Mouse (Mus musculus) cerebellum, adult 2 months (tissue): ENCODE measurements around the gene Rpia.

Experiments
- CTCF ChIP-seq: fragments of 200-500 bp; IDR thresholded peaks from 2 replicates; pipeline ENCODE4 v1.5.1; 2011; ENCODE audit warnings: low read depth, mild to moderate bottlenecking, control low read depth, low read length, moderate library complexity, borderline replicate concordance; ENCODE audit not compliant: insufficient read depth
- POLR2A ChIP-seq: fragments of 200-500 bp; IDR thresholded peaks from 2 replicates; pipeline ENCODE4 v1.6.1; 2011; ENCODE audit warnings: low read length, control low read depth, borderline replicate concordance; ENCODE audit not compliant: insufficient read depth

- TF ChIP-seq CTCF, result no peak
- TF ChIP-seq POLR2A, result no peak
These were observed 6.2 kb downstream of the Rpia start for GRCm38 (mm10) chr6:70785852-70786251.
